Mouse (Mus musculus) forebrain, embryonic 16.5 days (tissue): Measurements from ENCODE around the gene 2310022B05Rik. TPM values are rescaled to one million over a fixed set of nuclear protein-coding genes. Genes with fewer than 3 reads are reported as not detected.

Experiments used
- ATAC-seq: fragments of 200-750 bp; cut with Nextera tagmentation; 2 replicates; pipeline ENCODE4 v1.8.0; 2017; ENCODE audit warnings: mild to moderate bottlenecking, moderate library complexity
- H3K27ac ChIP-seq: fragments of 300-500 bp; sonication (generic); 2 replicates; pipeline ENCODE4 v1.5.1; 2014; ENCODE audit warnings: low read length, control low read depth
- H3K27me3 ChIP-seq: fragments of 300-500 bp; sonication (generic); replicated peaks from 2 replicates; pipeline ENCODE4 v1.6.1; 2014; ENCODE audit warnings: low read length; ENCODE audit not compliant: control insufficient read depth, insufficient read depth
- H3K36me3 ChIP-seq: fragments of 300-500 bp; sonication (generic); 2 replicates; pipeline ENCODE4 v1.6.1; 2014; ENCODE audit not compliant: control insufficient read depth, insufficient read depth
- H3K4me1 ChIP-seq: fragments of 300-500 bp; sonication (generic); replicated peaks from 2 replicates; pipeline ENCODE4 v1.6.1; 2014; ENCODE audit warnings: low read length; ENCODE audit not compliant: control insufficient read depth, insufficient read depth
- H3K4me2 ChIP-seq: fragments of 300-500 bp; sonication (generic); 2 replicates; pipeline ENCODE4 v1.6.1; 2014; ENCODE audit warnings: mild to moderate bottlenecking, low read length, control low read depth
- H3K4me3 ChIP-seq: fragments of 300-500 bp; sonication (generic); replicated peaks from 2 replicates; pipeline ENCODE4 v1.5.1; 2014; ENCODE audit warnings: mild to moderate bottlenecking, low read length, control low read depth
- H3K9ac ChIP-seq: fragments of 300-500 bp; sonication (generic); replicated peaks from 2 replicates; pipeline ENCODE4 v1.6.1; 2014; ENCODE audit warnings: low read depth, low read length, control low read depth
- H3K9me3 ChIP-seq: fragments of 300-500 bp; sonication (generic); 2 replicates; pipeline ENCODE4 v1.6.1; 2016; ENCODE audit warnings: low read length; ENCODE audit not compliant: control insufficient read depth
- WGBS: fragments of 180-500 bp; shearing (Covaris S2); extraction: QIAGEN DNeasy Blood & Tissue Kit; methylation state at CpG from one replicate; pipeline ENCODE4 v1.1.7; 2014; 5-methylcytosine and 5-hydroxymethylcytosine counted together
- polyA plus RNA-seq: library from polyadenylated mRNA; unstranded; fragments of >200 nt; fragmentation: Nextera tagmentation; extraction: Ambion mirVana; gene quantifications from 2 replicates; pipeline ENCODE4 v1.2.1, GENCODE M21; 2015

The 2310022B05Rik gene
- polyA plus RNA-seq, 1 experiment from 2014 or later: 26.0 TPM

DNA sequence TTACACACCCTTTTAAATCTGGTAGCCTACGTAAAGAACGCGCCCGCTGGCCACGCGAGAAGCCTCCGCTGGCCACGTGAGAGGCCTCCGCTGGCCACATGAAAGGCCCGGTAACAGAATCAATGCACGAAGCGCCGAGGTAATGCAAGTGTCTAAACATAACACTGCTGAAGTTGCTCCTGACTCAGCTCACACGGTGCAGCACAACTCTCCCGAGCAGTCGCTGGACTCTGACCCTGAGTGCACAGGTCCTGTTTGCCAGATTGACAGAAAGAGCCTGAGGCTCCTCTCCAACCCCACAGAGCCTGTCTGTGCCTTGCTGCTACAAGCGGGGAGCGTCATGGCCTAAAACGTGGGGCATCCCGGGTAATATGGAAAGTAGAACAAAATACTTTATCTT, 11.4 kb downstream of the 2310022B05Rik start:
- no peaks in the 10 kb centered on the region for H3K36me3 ChIP-seq
- no peak overlapping the region for H3K9ac ChIP-seq
- H3K27ac ChIP-seq: no peak overlapping the region
- H3K9me3 ChIP-seq: no peaks in the 10 kb centered on the region
- WGBS: 91% methylated on average over 20 of the region's 20 CpGs
- H3K4me1 ChIP-seq: peaks cover 15% of the 10 kb centered on the region
- ATAC-seq: no peak
- H3K4me3 ChIP-seq: no peak overlapping the region
- no peaks in the 10 kb centered on the region for H3K27me3 ChIP-seq
- H3K4me2 ChIP-seq: no peak overlapping the region

DNA sequence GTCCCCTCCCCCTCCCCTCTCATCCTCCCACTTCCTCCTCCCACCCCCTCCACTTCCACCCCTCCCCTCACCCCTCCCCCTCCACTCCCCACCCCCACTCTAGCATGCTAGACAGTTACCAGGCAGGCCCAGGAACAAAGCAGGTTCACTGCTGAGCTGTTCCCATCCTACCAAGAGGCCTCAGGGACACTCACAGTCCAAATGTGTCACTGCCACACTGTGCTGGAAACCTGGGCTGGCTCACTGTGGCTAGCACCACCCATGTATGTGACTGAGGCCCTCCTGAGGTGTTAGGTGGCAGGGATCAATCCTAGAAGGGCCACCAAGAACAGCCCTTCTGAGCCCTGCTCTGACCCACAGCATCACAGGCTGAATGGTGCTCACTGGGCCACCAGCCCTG, 14.9 kb downstream of the 2310022B05Rik start:
- H3K9me3 ChIP-seq: no peaks in the 10 kb centered on the region
- no peaks in the 10 kb centered on the region for H3K27me3 ChIP-seq
- no peak overlapping the region for H3K4me3 ChIP-seq
- H3K4me1 ChIP-seq: peaks cover 28% of the 10 kb centered on the region
- H3K9ac ChIP-seq: no peak overlapping the region
- no peak for ATAC-seq
- H3K36me3 ChIP-seq: no peaks in the 10 kb centered on the region
- no peak overlapping the region for H3K27ac ChIP-seq
- no peak overlapping the region for H3K4me2 ChIP-seq

DNA sequence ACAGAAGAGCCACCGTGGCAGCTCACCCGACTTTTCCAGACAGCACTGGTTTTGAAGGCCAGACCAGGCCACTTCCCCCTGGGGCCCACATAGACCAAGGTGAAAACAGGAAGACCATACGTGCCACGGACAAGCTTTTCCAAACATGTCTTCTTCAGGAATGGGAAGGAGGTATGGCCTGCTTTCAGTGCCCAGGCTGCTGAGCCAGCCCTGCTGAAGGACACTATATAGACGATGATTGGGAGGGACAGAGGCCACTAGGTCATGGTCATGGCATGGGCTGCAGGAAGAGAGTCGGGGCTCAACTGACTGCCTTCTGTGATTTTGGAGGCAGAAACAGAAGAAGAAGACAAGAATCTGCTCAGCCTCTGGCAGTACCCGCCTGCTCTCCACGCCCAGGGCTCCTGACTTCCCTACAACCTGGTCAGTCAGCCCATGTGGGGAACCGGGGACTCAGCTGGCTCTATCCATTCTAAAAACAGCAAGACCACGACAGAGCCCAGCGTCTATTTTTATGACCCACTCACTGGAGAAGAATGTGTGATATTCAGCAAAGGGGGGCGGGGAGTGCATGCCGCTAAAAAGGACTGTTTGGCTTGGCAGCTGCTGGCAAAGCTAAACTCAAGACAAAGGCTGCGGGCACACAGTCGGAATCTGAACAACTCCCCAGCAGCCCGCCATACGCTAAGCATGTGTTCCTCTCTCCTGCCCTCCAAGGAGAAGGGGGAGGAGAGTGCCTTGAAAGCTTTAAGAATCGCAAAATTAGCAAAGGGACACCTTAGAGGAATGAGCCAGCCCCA, 19.4 kb downstream of the 2310022B05Rik start:
- Histone ChIP-seq H3K27ac (peak overlapping the region; percentile 81), H3K4me3 (no peak overlapping the region), H3K36me3 (peaks cover 9% of the 10 kb centered on the region), H3K4me2 (peak overlapping the region; percentile 22), H3K4me1 (peaks cover 20% of the 10 kb centered on the region), H3K9ac (peak overlapping the region; percentile 40), H3K27me3 (no peaks in the 10 kb centered on the region), H3K9me3 (no peaks in the 10 kb centered on the region)
- peak; percentile 90 for ATAC-seq
- WGBS: 37% methylated on average over 18 of the region's 18 CpGs

DNA sequence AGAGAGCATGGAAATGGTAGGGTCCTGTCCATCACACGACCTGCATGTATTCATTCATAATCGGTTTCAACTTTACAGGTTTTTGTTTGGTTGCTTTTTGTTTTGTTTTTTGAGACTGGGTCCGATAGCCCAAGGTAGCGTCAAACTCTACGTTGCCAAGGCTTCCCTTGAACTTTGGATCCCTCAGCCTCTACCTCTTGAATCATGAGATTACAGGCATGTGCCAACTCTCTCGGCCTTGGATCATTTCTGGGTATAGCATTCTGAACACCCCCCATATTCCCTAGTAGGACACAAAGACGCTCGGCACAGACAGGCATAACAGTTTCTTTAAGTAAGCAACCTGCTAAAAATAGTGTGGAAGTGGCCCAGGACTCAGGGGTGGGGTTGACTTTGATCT, 21.6 kb downstream of the 2310022B05Rik start:
- peaks cover 14% of the 10 kb centered on the region for H3K36me3 ChIP-seq
- no peak overlapping the region for H3K4me3 ChIP-seq
- no peak for ATAC-seq
- 95% methylated on average over 8 of the region's 8 CpGs for WGBS
- no peak overlapping the region for H3K27ac ChIP-seq
- peaks cover 17% of the 10 kb centered on the region for H3K4me1 ChIP-seq
- H3K9ac ChIP-seq: no peak overlapping the region
- no peaks in the 10 kb centered on the region for H3K9me3 ChIP-seq
- no peak overlapping the region for H3K4me2 ChIP-seq
- H3K27me3 ChIP-seq: no peaks in the 10 kb centered on the region

DNA sequence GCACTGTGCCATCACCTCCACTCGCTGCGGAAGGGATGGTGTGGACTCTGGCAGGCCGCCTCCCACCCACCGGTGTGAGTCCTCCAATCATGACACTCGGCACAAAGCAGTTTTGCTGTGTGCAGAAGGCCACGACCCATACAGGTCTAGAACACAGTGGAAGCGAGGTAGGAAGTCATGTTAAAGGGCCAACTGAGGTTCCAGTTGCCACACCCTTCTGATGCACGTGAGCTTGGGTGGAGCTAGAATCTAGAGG, 28.0 kb downstream of the 2310022B05Rik start:
- peaks cover 17% of the 10 kb centered on the region for H3K36me3 ChIP-seq
- H3K9ac ChIP-seq: no peak overlapping the region
- H3K4me3 ChIP-seq: no peak overlapping the region
- H3K9me3 ChIP-seq: no peaks in the 10 kb centered on the region
- no peak overlapping the region for H3K27ac ChIP-seq
- H3K27me3 ChIP-seq: no peaks in the 10 kb centered on the region
- 85% methylated on average over 8 of the region's 8 CpGs for WGBS
- H3K4me2 ChIP-seq: no peak overlapping the region
- ATAC-seq: no peak
- H3K4me1 ChIP-seq: peaks cover 17% of the 10 kb centered on the region

DNA sequence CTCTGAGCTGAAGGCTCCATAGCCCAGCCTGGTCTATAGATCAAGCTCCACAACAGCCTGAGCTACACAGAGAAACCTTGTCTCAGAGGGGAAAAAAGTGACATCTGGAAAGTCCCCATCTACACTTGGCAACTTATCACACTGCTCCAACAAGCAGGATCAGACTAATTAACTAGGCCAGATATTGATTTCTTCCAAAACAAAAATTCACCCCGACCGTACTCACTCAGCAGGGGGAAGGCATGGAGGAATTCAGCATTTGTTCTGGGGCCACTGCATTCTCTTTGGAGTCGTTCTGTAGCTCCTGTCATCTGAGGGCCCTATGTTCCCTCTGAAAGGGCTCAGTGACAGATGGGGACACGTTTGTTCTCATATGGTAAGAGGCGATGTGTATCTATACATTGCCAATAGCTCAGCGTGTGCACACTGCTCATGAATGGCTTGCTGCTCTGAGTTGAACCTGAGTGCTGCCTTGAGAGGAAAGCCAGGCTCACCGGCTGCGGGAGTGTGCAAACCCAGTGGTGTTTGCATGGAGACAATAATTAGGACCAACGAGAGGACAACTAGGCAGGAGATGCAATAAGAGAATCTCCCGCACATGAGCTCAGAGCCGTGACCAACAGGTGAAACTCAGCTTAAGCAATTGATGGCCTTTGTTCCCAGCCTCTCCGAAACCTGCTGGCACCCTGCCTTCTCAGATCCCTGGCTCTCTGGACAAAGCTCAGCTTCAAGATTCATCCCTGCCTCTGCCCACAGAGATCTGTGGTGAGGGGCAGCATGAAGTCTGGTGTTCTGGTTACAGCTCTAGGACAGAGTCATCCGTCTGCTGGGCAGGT, 28.5 kb downstream of the 2310022B05Rik start:
- Histone ChIP-seq H3K4me1 (peaks cover 17% of the 10 kb centered on the region), H3K36me3 (peaks cover 17% of the 10 kb centered on the region), H3K4me3 (no peak overlapping the region), H3K9ac (no peak overlapping the region), H3K27me3 (no peaks in the 10 kb centered on the region), H3K9me3 (no peaks in the 10 kb centered on the region), H3K4me2 (no peak overlapping the region), H3K27ac (no peak overlapping the region)
- 48% methylated on average over 13 of the region's 13 CpGs for WGBS
- no peak for ATAC-seq

DNA sequence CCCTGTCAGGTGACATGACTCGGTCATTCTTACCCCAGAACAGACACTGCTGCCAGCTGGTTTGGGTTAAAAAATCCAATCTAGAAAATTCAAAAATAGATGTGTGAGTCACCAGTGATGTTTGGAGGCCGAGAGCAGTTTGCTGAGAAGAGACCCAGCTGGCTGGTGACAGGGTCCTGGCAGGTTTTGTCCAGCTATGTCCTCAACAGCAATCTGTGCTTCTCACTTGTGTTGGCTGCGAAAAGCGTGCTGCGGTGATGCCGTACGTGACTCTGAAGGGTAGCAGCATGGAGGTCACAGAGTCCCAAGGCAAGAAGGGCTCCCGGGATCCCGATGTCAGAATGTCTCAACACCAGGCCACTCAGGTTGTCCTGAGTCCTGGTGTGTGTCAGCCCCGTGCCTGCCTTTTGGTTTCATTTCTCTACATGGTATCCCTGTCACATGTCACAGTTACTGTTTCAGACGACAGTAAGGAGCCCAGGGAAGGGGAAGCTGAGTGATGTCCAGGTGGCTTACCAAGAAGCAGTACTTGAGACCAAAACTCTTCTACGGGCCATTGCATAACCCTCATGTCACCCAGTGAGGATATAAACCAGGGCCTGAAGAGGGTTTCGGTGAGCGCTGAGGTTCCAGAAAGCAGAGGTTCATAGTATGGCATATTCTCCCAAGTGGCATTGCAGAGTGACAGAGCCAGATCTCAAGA, 30.0 kb downstream of the 2310022B05Rik start:
- Histone ChIP-seq H3K36me3 (peaks cover 9% of the 10 kb centered on the region; the same call in 1 of the 2 replicates), H3K4me3 (no peak overlapping the region), H3K9me3 (no peaks in the 10 kb centered on the region), H3K27me3 (no peaks in the 10 kb centered on the region), H3K9ac (no peak overlapping the region), H3K4me2 (no peak overlapping the region), H3K27ac (no peak overlapping the region), H3K4me1 (peaks cover 17% of the 10 kb centered on the region)
- no peak for ATAC-seq
- WGBS: 76% methylated on average over 14 of the region's 14 CpGs

DNA sequence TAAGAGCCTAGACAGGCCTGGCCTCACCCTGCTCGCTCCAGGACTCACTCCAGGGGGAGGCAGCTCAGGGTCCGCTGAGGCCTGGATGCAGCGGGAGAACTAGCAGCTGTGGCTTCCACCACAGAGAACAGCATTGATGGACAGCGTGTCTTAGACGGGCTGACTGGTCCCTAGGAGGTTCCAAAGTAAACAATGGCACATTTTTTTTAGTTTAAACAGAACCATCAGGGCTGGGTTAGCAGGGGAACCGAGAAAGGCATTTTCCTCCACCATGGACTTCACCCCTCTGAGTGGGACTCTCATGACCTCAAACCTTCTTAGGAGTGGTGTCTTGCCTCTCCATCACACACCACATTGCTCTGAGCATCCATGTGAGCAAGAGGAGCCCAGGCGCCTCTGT, 31.2 kb downstream of the 2310022B05Rik start:
- Histone ChIP-seq H3K27ac (0 out of 2 replicates have a peak overlapping the region, but pooled peaks have one; percentile 12), H3K4me2 (no peak overlapping the region), H3K4me3 (no peak overlapping the region), H3K4me1 (peaks cover 17% of the 10 kb centered on the region), H3K36me3 (peaks cover 7% of the 10 kb centered on the region; the same call in 1 of the 2 replicates), H3K27me3 (no peaks in the 10 kb centered on the region), H3K9me3 (no peaks in the 10 kb centered on the region), H3K9ac (no peak overlapping the region)
- no peak for ATAC-seq
- 59% methylated on average over 7 of the region's 7 CpGs for WGBS

DNA sequence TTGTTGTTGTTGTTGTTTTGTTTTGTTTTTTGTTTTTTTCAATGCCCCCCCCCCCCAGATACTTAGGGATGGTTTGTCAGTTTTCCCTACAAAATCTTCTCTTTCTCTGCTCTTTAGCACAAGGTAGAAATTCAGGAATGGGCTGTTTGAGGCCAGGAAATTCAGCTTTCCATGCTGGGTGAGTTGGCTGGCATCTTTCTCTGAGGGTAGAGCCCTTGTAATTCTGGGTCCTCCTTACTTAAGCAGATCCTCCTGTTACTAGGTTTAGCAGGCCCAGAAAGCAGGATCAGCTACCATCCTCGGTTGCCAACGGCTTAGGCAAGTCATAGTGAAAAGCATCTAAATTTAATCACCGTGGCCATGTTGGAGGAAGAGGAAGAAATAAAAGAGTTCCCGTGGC, 32.3 kb downstream of the 2310022B05Rik start:
- no peak overlapping the region for H3K27ac ChIP-seq
- H3K36me3 ChIP-seq: peaks cover 2% of the 10 kb centered on the region; the same call in 1 of the 2 replicates
- no peaks in the 10 kb centered on the region for H3K9me3 ChIP-seq
- H3K9ac ChIP-seq: no peak overlapping the region
- no peak overlapping the region for H3K4me2 ChIP-seq
- H3K4me3 ChIP-seq: no peak overlapping the region
- 83% methylated on average over 4 of the region's 4 CpGs for WGBS
- no peaks in the 10 kb centered on the region for H3K27me3 ChIP-seq
- H3K4me1 ChIP-seq: peaks cover 17% of the 10 kb centered on the region
- no peak for ATAC-seq
